Mouse (Mus musculus) stomach, embryonic 14.5 days (tissue): ENCODE data around the gene Fbxl15. TPM values are rescaled to one million over a fixed set of nuclear protein-coding genes. Genes with fewer than 3 reads are reported as not detected.

Experiments used
- ATAC-seq: fragments of 200-750 bp; cut with Nextera tagmentation; 2 replicates; pipeline ENCODE4 v1.8.0; 2017; ENCODE audit warnings: low read depth, moderate TSS enrichment; ENCODE audit not compliant: insufficient number of reproducible peaks, insufficient read depth, low FRiP score
- H3K27ac ChIP-seq: fragments of 300-500 bp; sonication (generic); 2 replicates; pipeline ENCODE4 v1.5.1; 2014; ENCODE audit warnings: mild to moderate bottlenecking, low read length, moderate library complexity, mixed read lengths
- H3K27me3 ChIP-seq: fragments of 300-500 bp; sonication (generic); 2 replicates; pipeline ENCODE4 v1.6.1; 2014; ENCODE audit warnings: low read length, control low read depth, mixed read lengths; ENCODE audit not compliant: control insufficient read depth, insufficient read depth
- H3K36me3 ChIP-seq: fragments of 300-500 bp; sonication (generic); 2 replicates; pipeline ENCODE4 v1.6.1; 2014; ENCODE audit warnings: mild to moderate bottlenecking, control low read depth, low read length, moderate library complexity, mixed read lengths; ENCODE audit not compliant: control insufficient read depth, insufficient read depth
- H3K4me1 ChIP-seq: fragments of 300-500 bp; sonication (generic); 2 replicates; pipeline ENCODE4 v1.6.1; 2014; ENCODE audit warnings: low read length, control low read depth, mixed read lengths; ENCODE audit not compliant: control insufficient read depth, insufficient read depth
- H3K4me2 ChIP-seq: fragments of 300-500 bp; sonication (generic); replicated peaks from 2 replicates; pipeline ENCODE4 v1.6.1; 2014; ENCODE audit warnings: low read depth, low read length, control low read depth
- H3K4me3 ChIP-seq: fragments of 300-500 bp; sonication (generic); 2 replicates; pipeline ENCODE4 v1.5.1; 2014; ENCODE audit warnings: low read depth, low read length, control low read depth
- H3K9ac ChIP-seq: fragments of 300-500 bp; sonication (generic); replicated peaks from 2 replicates; pipeline ENCODE4 v1.6.1; 2014; ENCODE audit warnings: low read depth, mild to moderate bottlenecking, control low read depth, low read length, moderate library complexity, mixed read lengths
- H3K9me3 ChIP-seq: fragments of 300-500 bp; sonication (generic); 2 replicates; pipeline ENCODE4 v1.6.1; 2016; ENCODE audit warnings: low read depth, low read length, control low read depth; ENCODE audit not compliant: control insufficient read depth
- WGBS: fragments of 180-500 bp; shearing (Covaris S2); extraction: QIAGEN DNeasy Blood & Tissue Kit; methylation state at CpG from one replicate; pipeline ENCODE4 v1.1.7; 2014; 5-methylcytosine and 5-hydroxymethylcytosine counted together
- microRNA counts: library from miRNA; unstranded; fragments of <30 nt; microRNA quantifications from one replicate; lab custom pipeline; 2016
- microRNA-seq: library from miRNA; unstranded; fragments of <30 nt; microRNA quantifications from one replicate; pipeline ENCODE4, GENCODE M21; 2016
- polyA plus RNA-seq: library from polyadenylated mRNA; unstranded; fragments of >200 nt; fragmentation: Nextera tagmentation; extraction: Ambion mirVana; gene quantifications from 2 replicates; pipeline ENCODE4 v1.2.1, GENCODE M21; 2014

Gene Fbxl15
- polyA plus RNA-seq, 1 experiment from 2014 or later, result 13.7 TPM

DNA sequence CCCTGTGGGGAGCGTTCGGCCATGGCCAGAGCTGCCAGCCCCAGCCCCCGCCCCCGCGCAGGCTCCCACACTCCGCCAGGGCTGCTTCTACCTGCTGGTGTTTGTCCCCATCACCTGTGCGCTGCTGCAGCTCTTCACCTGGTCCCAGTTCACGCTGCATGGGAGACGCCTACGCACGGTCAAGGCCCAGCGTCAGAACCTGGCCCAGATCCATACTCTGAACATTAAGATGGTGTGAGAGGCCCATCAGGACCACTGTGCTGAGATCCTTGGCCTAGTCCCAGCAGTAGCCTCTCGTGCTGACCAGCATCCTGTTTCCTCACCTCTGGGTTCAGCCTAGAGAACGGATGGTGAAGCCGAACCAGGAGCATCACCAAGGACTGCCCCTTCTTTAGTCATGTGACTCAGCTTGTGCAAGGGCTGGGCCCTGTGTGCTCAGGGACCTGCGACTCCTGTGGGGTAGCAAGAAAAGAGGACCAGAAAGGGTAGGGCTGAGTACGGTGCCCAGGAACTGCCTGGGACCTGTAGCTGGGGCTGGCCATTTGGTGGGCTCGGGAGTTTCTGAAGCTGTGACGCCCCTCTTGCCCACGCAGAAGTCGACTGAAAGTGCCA lies 46.6 kb downstream of the Fbxl15 start:
- Histone ChIP-seq H3K27ac (no peak overlapping the region), H3K4me3 (no peak overlapping the region), H3K4me1 (no peaks in the 10 kb centered on the region), H3K9me3 (no peaks in the 10 kb centered on the region), H3K27me3 (no peaks in the 10 kb centered on the region), H3K36me3 (peaks cover 23% of the 10 kb centered on the region), H3K4me2 (no peak overlapping the region), H3K9ac (no peak overlapping the region; the same call in 1 of the 2 replicates)
- 54% methylated on average over 21 of the region's 21 CpGs for WGBS
- ATAC-seq, result no peak

DNA sequence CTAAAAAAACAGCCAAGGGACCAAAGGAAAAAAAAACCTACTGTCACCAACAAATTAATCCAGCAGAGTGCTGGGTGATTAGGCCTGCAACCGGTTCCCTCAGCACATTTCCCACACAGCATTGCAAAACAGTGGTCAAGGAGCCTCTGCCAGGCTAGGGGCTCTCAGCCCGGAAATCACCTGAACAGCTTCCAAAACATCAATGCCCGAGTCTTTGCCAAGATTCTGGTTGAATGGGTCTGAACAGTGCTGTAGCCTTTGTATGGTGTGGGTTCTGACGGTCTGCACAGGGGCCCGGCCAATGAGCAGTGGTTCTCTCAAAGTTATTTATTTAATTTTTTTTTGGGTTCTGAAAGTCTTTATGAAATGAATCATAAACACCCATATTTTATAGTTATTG lies 47.5 kb downstream of the Fbxl15 start:
- Histone ChIP-seq H3K4me1 (no peaks in the 10 kb centered on the region), H3K4me2 (no peak overlapping the region), H3K36me3 (peaks cover 32% of the 10 kb centered on the region), H3K9ac (no peak overlapping the region), H3K9me3 (no peaks in the 10 kb centered on the region), H3K4me3 (no peak overlapping the region), H3K27me3 (no peaks in the 10 kb centered on the region), H3K27ac (no peak overlapping the region)
- ATAC-seq, result no peak
- WGBS, result 56% methylated on average over 5 of the region's 5 CpGs

DNA sequence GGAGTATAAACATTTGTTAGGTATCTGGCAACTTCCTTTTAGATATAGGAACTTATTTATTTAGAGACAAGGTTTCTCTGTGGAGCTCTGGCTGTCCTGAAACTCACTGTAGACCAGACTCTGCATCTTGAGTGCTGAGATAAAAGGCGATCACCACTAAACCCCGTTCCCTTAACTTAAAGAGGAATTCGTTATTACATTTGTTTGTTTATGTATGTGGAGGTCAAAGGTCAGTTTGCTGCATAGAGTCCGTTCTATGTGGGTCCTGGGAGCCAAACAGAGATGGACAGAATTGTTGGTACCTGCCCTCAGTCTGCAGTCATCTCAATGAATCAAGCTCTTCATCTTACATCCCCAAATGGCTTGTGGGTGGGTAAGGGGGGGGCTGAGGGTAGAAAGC lies 47.9 kb downstream of the Fbxl15 start:
- no peaks in the 10 kb centered on the region for H3K9me3 ChIP-seq
- no peaks in the 10 kb centered on the region for H3K4me1 ChIP-seq
- 17% methylated on average over 4 of the region's 4 CpGs for WGBS
- H3K4me3 ChIP-seq, result no peak overlapping the region
- no peak overlapping the region for H3K4me2 ChIP-seq
- no peak overlapping the region for H3K9ac ChIP-seq
- no peaks in the 10 kb centered on the region for H3K27me3 ChIP-seq
- peaks cover 36% of the 10 kb centered on the region for H3K36me3 ChIP-seq
- H3K27ac ChIP-seq, result no peak overlapping the region
- ATAC-seq, result no peak

MicroRNAs encoded within 50 kb of the gene (microRNA counts, 519-probe panel; counts per million panel counts)
- 2,820 counts per million, percentile 49 among the panel's probes with 10 or more counts for microRNA mmu-miR-146b (lab: Ali Mortazavi, UCI)

Small RNAs within 50 kb of the gene (microRNA-seq; reads per million reads assigned to microRNA genes)
- gene Mir146b, result not detected

Other genes starting within 250 kb of the Fbxl15 start
- gene Elovl3, start 196.3 kb upstream of the Fbxl15 start, polyA plus RNA-seq, result not detected in 2 replicates
- gene Pitx3, start 179.9 kb upstream of the Fbxl15 start, polyA plus RNA-seq, result not detected in 2 replicates
- 56.6 and 63.7 TPM in 2 replicates for gene Gbf1, start 175.7 kb upstream of the Fbxl15 start, polyA plus RNA-seq
- gene Nfkb2, start 23.9 kb upstream of the Fbxl15 start, polyA plus RNA-seq, result 8.0 and 10.1 TPM in 2 replicates
- 41.9 and 44.3 TPM in 2 replicates for gene Psd, start 1.0 kb upstream of the Fbxl15 start, polyA plus RNA-seq
- 151 and 169 TPM in 2 replicates for gene Cuedc2, start 10.5 kb downstream of the Fbxl15 start, polyA plus RNA-seq
- gene Mfsd13a, start 12.9 kb downstream of the Fbxl15 start, polyA plus RNA-seq, result 10.8 and 11.4 TPM in 2 replicates
- gene 2310034G01Rik, start 22.1 kb downstream of the Fbxl15 start, polyA plus RNA-seq, result 1.6 and 2.1 TPM in 2 replicates
- 141 and 142 TPM in 2 replicates for gene Actr1a, start 67.6 kb downstream of the Fbxl15 start, polyA plus RNA-seq
- gene Sufu, start 68.7 kb downstream of the Fbxl15 start, polyA plus RNA-seq, result 31.5 and 35.4 TPM in 2 replicates
- 22.3 and 23.5 TPM in 2 replicates for gene Trim8, start 173.5 kb downstream of the Fbxl15 start, polyA plus RNA-seq
- gene Arl3, start 245.0 kb downstream of the Fbxl15 start, polyA plus RNA-seq, result 89.4 and 98.7 TPM in 2 replicates
- gene Sfxn2, start 245.2 kb downstream of the Fbxl15 start, polyA plus RNA-seq, result 19.3 and 20.8 TPM in 2 replicates